Mouse (Mus musculus) CH12.LX (cell line): Measurements from ENCODE around the gene Mrnip. TPM values are rescaled to one million over a fixed set of nuclear protein-coding genes. Genes with fewer than 3 reads are reported as not detected.

Experiments used
- DNase-seq: peaks from one replicate; pipeline ENCODE4 v3.0.0-alpha.2; 2013; ENCODE audit errors: extremely low read depth
- H3K27ac ChIP-seq: 2 replicates; pipeline ENCODE4 v1.5.1; 2012; ENCODE audit warnings: low read depth, mild to moderate bottlenecking, control low read depth, moderate library complexity; ENCODE audit not compliant: insufficient read depth
- H3K27me3 ChIP-seq: replicated peaks from 2 replicates; pipeline ENCODE3; 2012; ENCODE audit warnings: inconsistent platforms
- H3K36me3 ChIP-seq, 2 experiments: replicated peaks in 1 of 2; 2 replicates each; pipeline versions ENCODE3 to v1.6.1; 2012; ENCODE audit warnings: inconsistent platforms in 1 of 2, low read length in 1 of 2, mild to moderate bottlenecking in 1 of 2, mixed read lengths in 1 of 2, moderate library complexity in 1 of 2; ENCODE audit not compliant: control insufficient read depth in 1 of 2, insufficient read depth in 1 of 2
- H3K4me1 ChIP-seq, 2 experiments: 2 replicates each; pipeline ENCODE4 v1.6.1; 2012; ENCODE audit warnings: inconsistent platforms in 1 of 2, moderate library complexity in 1 of 2; ENCODE audit not compliant: insufficient read depth in 2 of 2, control insufficient read depth in 1 of 2
- H3K4me2 ChIP-seq: 2 replicates; pipeline ENCODE4 v1.6.1; 2012; ENCODE audit warnings: low read depth, mild to moderate bottlenecking, control low read depth; ENCODE audit not compliant: poor library complexity, insufficient read depth, severe bottlenecking
- H3K4me3 ChIP-seq, 3 experiments: fragments of 150-350 bp in 1 of 3; sonication (generic) in 1 of 3; replicated peaks in 1 of 3; 2 replicates each; pipeline versions ENCODE3 to v1.5.1; 2011 to 2012; ENCODE audit warnings: low read depth in 2 of 3, low read length in 2 of 3, mild to moderate bottlenecking in 2 of 3, moderate library complexity in 2 of 3, control low read depth in 1 of 3, improper control_type of control experiment in 1 of 3, inconsistent platforms in 1 of 3, mixed read lengths in 1 of 3; ENCODE audit not compliant: poor library complexity in 1 of 3
- H3K79me2 ChIP-seq: replicated peaks from 2 replicates; pipeline ENCODE4 v1.6.1; 2012; ENCODE audit warnings: mild to moderate bottlenecking, moderate library complexity; ENCODE audit not compliant: control insufficient read depth, poor library complexity, insufficient read depth, severe bottlenecking; ENCODE audit errors: extremely low read depth
- H3K9ac ChIP-seq: 2 replicates; pipeline ENCODE4 v1.6.1; 2012; ENCODE audit warnings: low read depth, mild to moderate bottlenecking, control low read depth, moderate library complexity; ENCODE audit not compliant: insufficient read depth
- H3K9me3 ChIP-seq: replicated peaks from 2 replicates; pipeline ENCODE3; 2012; ENCODE audit warnings: low read length, inconsistent platforms, mixed read lengths
- BHLHE40 ChIP-seq: IDR thresholded peaks from 2 replicates; pipeline ENCODE4 v1.6.1; 2011; ENCODE audit warnings: mild to moderate bottlenecking, low read depth, low read length, improper control_type of control experiment
- CHD2 ChIP-seq: IDR thresholded peaks from 2 replicates; pipeline ENCODE4 v1.6.1; 2011; ENCODE audit warnings: low read length, improper control_type of control experiment
- CTCF ChIP-seq, 2 experiments: IDR thresholded peaks in 1 of 2; conservative IDR thresholded peaks in 1 of 2; 2 replicates each; pipeline ENCODE4 v1.5.1; 2011 to 2012; ENCODE audit warnings: low read depth in 2 of 2, low read length in 2 of 2, improper control_type of control experiment in 1 of 2, inconsistent platforms in 1 of 2, mild to moderate bottlenecking in 1 of 2, moderate library complexity in 1 of 2
- ELF1 ChIP-seq: IDR thresholded peaks from 2 replicates; pipeline ENCODE4 v1.6.1; 2014; ENCODE audit warnings: low read depth, mild to moderate bottlenecking, inconsistent platforms, low read length, improper control_type of control experiment
- EP300 ChIP-seq: IDR thresholded peaks from 2 replicates; pipeline ENCODE4 v1.6.1; 2011; ENCODE audit warnings: low read length, improper control_type of control experiment
- ETS1 ChIP-seq: conservative IDR thresholded peaks from 2 replicates; pipeline ENCODE4 v1.6.1; 2012; ENCODE audit warnings: low read depth, mild to moderate bottlenecking, inconsistent platforms, low read length, improper control_type of control experiment, moderate library complexity
- GABPA ChIP-seq: IDR thresholded peaks from 2 replicates; pipeline ENCODE4 v1.6.1; 2012; ENCODE audit warnings: low read depth, low read length, improper control_type of control experiment, inconsistent platforms; ENCODE audit not compliant: insufficient replicate concordance
- HCFC1 ChIP-seq: IDR thresholded peaks from 2 replicates; pipeline ENCODE4 v1.6.1; 2012; ENCODE audit warnings: low read depth, mild to moderate bottlenecking, inconsistent platforms, low read length, improper control_type of control experiment
- IRF4 ChIP-seq: IDR thresholded peaks from 2 replicates; pipeline ENCODE4 v1.6.1; 2014; ENCODE audit warnings: low read depth, mild to moderate bottlenecking, inconsistent platforms, low read length, improper control_type of control experiment
- JUN ChIP-seq: IDR thresholded peaks from 2 replicates; pipeline ENCODE4 v1.6.1; 2011; ENCODE audit warnings: low read depth, mild to moderate bottlenecking, low read length, improper control_type of control experiment, moderate library complexity; ENCODE audit not compliant: insufficient read depth
- JUND ChIP-seq: conservative IDR thresholded peaks from 2 replicates; pipeline ENCODE4 v1.6.1; 2011; ENCODE audit warnings: low read depth, low read length, improper control_type of control experiment
- KAT2A ChIP-seq: IDR thresholded peaks from 2 replicates; pipeline ENCODE4 v1.6.1; 2012; ENCODE audit warnings: low read length, improper control_type of control experiment, inconsistent platforms; ENCODE audit not compliant: insufficient replicate concordance
- MAFK ChIP-seq: IDR thresholded peaks from 2 replicates; pipeline ENCODE4 v1.6.1; 2011; ENCODE audit warnings: low read length, improper control_type of control experiment; ENCODE audit not compliant: insufficient replicate concordance
- MAX ChIP-seq: IDR thresholded peaks from 2 replicates; pipeline ENCODE4 v1.6.1; 2011; ENCODE audit warnings: low read length, improper control_type of control experiment
- MAZ ChIP-seq: IDR thresholded peaks from 2 replicates; pipeline ENCODE4 v1.6.1; 2012; ENCODE audit warnings: low read depth, mild to moderate bottlenecking, inconsistent platforms, low read length, improper control_type of control experiment, moderate library complexity
- MEF2A ChIP-seq: IDR thresholded peaks from 2 replicates; pipeline ENCODE4 v1.6.1; 2014; ENCODE audit warnings: low read depth, mild to moderate bottlenecking, inconsistent platforms, low read length, improper control_type of control experiment, borderline replicate concordance
- MXI1 ChIP-seq: IDR thresholded peaks from 2 replicates; pipeline ENCODE4 v1.6.1; 2011; ENCODE audit warnings: mild to moderate bottlenecking, low read depth, low read length, improper control_type of control experiment
- MYC ChIP-seq: IDR thresholded peaks from 2 replicates; pipeline ENCODE4 v1.6.1; 2011; ENCODE audit warnings: low read depth, mild to moderate bottlenecking, improper control_type of control experiment, low read length
- NRF1 ChIP-seq: IDR thresholded peaks from 2 replicates; pipeline ENCODE4 v1.6.1; 2014; ENCODE audit warnings: low read depth, mild to moderate bottlenecking, inconsistent platforms, low read length, improper control_type of control experiment, moderate library complexity
- POLR2AphosphoS2 ChIP-seq: IDR thresholded peaks from 2 replicates; pipeline ENCODE4 v1.6.1; 2011; ENCODE audit warnings: low read depth, low read length, improper control_type of control experiment
- RAD21 ChIP-seq: IDR thresholded peaks from 2 replicates; pipeline ENCODE4 v1.6.1; 2011; ENCODE audit warnings: low read depth, mild to moderate bottlenecking, low read length, improper control_type of control experiment, moderate library complexity
- SIN3A ChIP-seq: IDR thresholded peaks from 2 replicates; pipeline ENCODE4 v1.6.1; 2012; ENCODE audit warnings: low read length, improper control_type of control experiment, inconsistent platforms
- TBP ChIP-seq: conservative IDR thresholded peaks from 2 replicates; pipeline ENCODE4 v1.6.1; 2011; ENCODE audit warnings: low read depth, low read length, improper control_type of control experiment
- TCF12 ChIP-seq: IDR thresholded peaks from 2 replicates; pipeline ENCODE4 v1.6.1; 2014; ENCODE audit warnings: low read depth, mild to moderate bottlenecking, inconsistent platforms, low read length, improper control_type of control experiment
- USF1 ChIP-seq: IDR thresholded peaks from 2 replicates; pipeline ENCODE4 v1.6.1; 2014; ENCODE audit warnings: low read depth, mild to moderate bottlenecking, inconsistent platforms, low read length, improper control_type of control experiment
- ZKSCAN1 ChIP-seq: IDR thresholded peaks from 2 replicates; pipeline ENCODE4 v1.6.1; 2012; ENCODE audit warnings: low read depth, inconsistent platforms, low read length, improper control_type of control experiment, borderline replicate concordance
- ZNF384 ChIP-seq: IDR thresholded peaks from 2 replicates; pipeline ENCODE4 v1.6.1; 2012; ENCODE audit warnings: low read depth, low read length, improper control_type of control experiment, inconsistent platforms
- dilution Hi-C: fragments of 300-500 bp; cut with MboI; formaldehyde crosslinking; loops from 2 replicates; pipeline ENCODE4 v1.14.3; 2020; ENCODE audit warnings: low sequenced_read_pairs; ENCODE audit not compliant: extremely low pct_unique_long_range_greater_than_20kb, extremely low pct_ligation_motif_present
- in situ Hi-C: fragments of 300-500 bp; cut with MboI; formaldehyde crosslinking; loops from 3 replicates; pipeline ENCODE4 v1.14.3; 2019; ENCODE audit warnings: low sequenced_read_pairs, low pct_ligation_motif_present, low pct_unique_long_range_greater_than_20kb, mixed read lengths
- polyA plus RNA-seq: library from polyadenylated mRNA; unstranded; fragments of >175 nt; gene quantifications from 2 replicates; pipeline ENCODE4 v1.2.1, GENCODE M21; 2012; ENCODE audit warnings: low read depth; ENCODE audit not compliant: insufficient read length
- total RNA-seq, 2 experiments: library from RNA; depleted of rRNA; stranded (reverse); fragments of 300-350 nt in 1 of 2; fragments of >200 nt in 1 of 2; gene quantifications; 2 replicates each; pipeline ENCODE4 v1.2.3; 2012 to 2014

Gene Mrnip
- total and polyA plus RNA-seq, 3 experiments: 22.5 to 36.7 (median 29.7) TPM

- H3K27ac ChIP-seq: no peak overlapping the region
- in situ Hi-C loops: loop anchor here (10.0 kb wide), 2 partner anchors 145 to 235 kb away; no protein-coding TSS in a partner anchor
- TF ChIP-seq MYC (0 out of 2 replicates have a peak, but pooled peaks have one; percentile 41), RAD21 (peak; percentile 2), MAX (no peak), USF1 (no peak), CTCF (conservative IDR thresholded peaks at IDR 0.05 in 1 of 2, IDR thresholded peaks at IDR 0.05 in 1 of 2; ENCODE audit: low read depth in 2 of 2, low read length in 2 of 2) (peak in 1 of 2 experiments; percentile 50; a peak in 2 of 4 replicates)
- TF ChIP-seq, all 38 proteins: peak for 3
- Histone ChIP-seq H3K79me2 (no peaks in the 10 kb centered on the region), H3K4me1 (peaks cover 22 to 64% of the 10 kb centered on the region in 2 experiments), H3K4me3 (no peak overlapping the region), H3K4me2 (no peak overlapping the region), H3K9ac (no peak overlapping the region), H3K27me3 (no peaks in the 10 kb centered on the region), H3K36me3 (peaks cover 0 to 15% of the 10 kb centered on the region in 2 experiments), H3K9me3 (no peaks in the 10 kb centered on the region)
- DNase-seq: no peak
- dilution Hi-C loops: no loop called here
Observed at GRCm38 (mm10) chr11:50219833-50220232, 45.6 kb downstream of the Mrnip start.

DNA sequence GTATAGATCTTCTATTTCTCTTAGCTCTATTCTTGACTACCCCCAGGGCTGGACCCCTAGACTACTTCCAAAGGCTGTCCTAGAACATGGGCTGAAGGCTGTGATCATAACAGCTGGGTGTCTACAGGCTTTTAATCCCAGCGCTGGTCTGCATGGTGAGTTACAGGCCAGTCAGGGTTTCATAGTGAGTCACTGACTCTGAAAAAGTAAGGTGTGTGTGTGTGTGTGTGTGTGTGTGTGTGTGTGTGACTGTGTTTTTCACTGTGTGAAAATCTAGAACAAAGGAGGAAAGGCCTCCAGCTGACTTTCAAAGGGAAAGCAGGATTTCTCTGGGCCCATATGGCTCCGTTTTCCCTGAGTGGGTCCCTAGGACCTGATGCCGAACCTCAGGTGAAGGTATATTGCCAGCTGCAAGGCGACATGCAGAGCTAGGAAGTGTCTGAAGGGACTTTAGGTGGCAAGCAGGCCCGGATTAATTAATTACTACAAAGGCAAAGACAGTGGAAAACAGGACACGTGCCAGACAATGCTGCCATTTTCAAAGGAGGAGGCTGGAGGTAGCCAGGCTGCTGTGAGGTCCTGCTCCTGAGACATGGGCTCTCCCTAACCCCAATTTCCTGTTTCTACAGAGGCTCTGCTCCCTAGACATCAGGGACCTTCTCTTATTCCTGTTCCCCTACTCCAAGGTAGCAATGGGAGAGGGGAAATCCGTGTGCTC, 48.5 kb downstream of the Mrnip start:
- Histone ChIP-seq H3K9me3 (no peaks in the 10 kb centered on the region), H3K36me3 (peaks cover 0 to 15% of the 10 kb centered on the region in 2 experiments), H3K9ac (peak overlapping the region; percentile 24), H3K27ac (peak overlapping the region; percentile 12; the same call in 1 of the 2 replicates), H3K4me3 (peak overlapping the region in 2 of 3 experiments; percentile 5 to 88), H3K27me3 (no peaks in the 10 kb centered on the region), H3K79me2 (no peaks in the 10 kb centered on the region; the same call in 1 of the 2 replicates), H3K4me2 (peak overlapping the region; percentile 76), H3K4me1 (peaks cover 17 to 56% of the 10 kb centered on the region in 2 experiments)
- in situ Hi-C loops: loop anchor here (10.0 kb wide), 2 partner anchors 142 to 238 kb away; no protein-coding TSS in a partner anchor
- peak; percentile 52 for DNase-seq
- TF ChIP-seq NRF1: no peak
- TF ChIP-seq ETS1: peak; percentile 78
- TF ChIP-seq JUN: peak; percentile 37; the same call in 1 of the 2 replicates
- peak; percentile 50; the same call in 1 of the 2 replicates for TF ChIP-seq TCF12
- peak; percentile 95 for TF ChIP-seq IRF4
- TF ChIP-seq KAT2A: no peak
- 0 out of 2 replicates have a peak, but pooled peaks have one; percentile 6 for TF ChIP-seq JUND
- no peak for TF ChIP-seq CTCF (conservative IDR thresholded peaks at IDR 0.05 in 1 of 2, IDR thresholded peaks at IDR 0.05 in 1 of 2; ENCODE audit: low read depth in 2 of 2, low read length in 2 of 2)
- no peak for TF ChIP-seq MAZ
- peak; percentile 78 for TF ChIP-seq EP300
- TF ChIP-seq HCFC1: peak; percentile 32; the same call in 1 of the 2 replicates
- TF ChIP-seq ELF1: 0 out of 2 replicates have a peak, but pooled peaks have one; percentile 45
- TF ChIP-seq SIN3A: peak; percentile 79
- peak; percentile 88 for TF ChIP-seq MEF2A
- peak; percentile 44 for TF ChIP-seq BHLHE40
- no peak for TF ChIP-seq GABPA
- TF ChIP-seq MXI1: peak; percentile 55; the same call in 1 of the 2 replicates
- TF ChIP-seq CHD2: no peak
- TF ChIP-seq POLR2AphosphoS2: no peak
- TF ChIP-seq MAFK: 0 out of 2 replicates have a peak, but pooled peaks have one; percentile 20
- no peak for TF ChIP-seq ZKSCAN1
- TF ChIP-seq TBP: 0 out of 2 replicates have a peak, but pooled peaks have one; percentile 7
- peak; percentile 61; the same call in 1 of the 2 replicates for TF ChIP-seq ZNF384
- dilution Hi-C loops: no loop called here
